Mouse (Mus musculus) olfactory bulb, adult 2 months (tissue): ENCODE measurements around the gene Nbl1.

Source experiments
- CTCF ChIP-seq: fragments of 200-500 bp; IDR thresholded peaks from 2 replicates; pipeline ENCODE4 v1.5.1; 2012; ENCODE audit warnings: low read depth, mild to moderate bottlenecking, low read length, moderate library complexity; ENCODE audit not compliant: insufficient read depth
- POLR2A ChIP-seq: fragments of 200-500 bp; IDR thresholded peaks from 2 replicates; pipeline ENCODE4 v1.6.1; 2012; ENCODE audit warnings: mild to moderate bottlenecking, low read depth, low read length, moderate library complexity; ENCODE audit not compliant: insufficient read depth

DNA sequence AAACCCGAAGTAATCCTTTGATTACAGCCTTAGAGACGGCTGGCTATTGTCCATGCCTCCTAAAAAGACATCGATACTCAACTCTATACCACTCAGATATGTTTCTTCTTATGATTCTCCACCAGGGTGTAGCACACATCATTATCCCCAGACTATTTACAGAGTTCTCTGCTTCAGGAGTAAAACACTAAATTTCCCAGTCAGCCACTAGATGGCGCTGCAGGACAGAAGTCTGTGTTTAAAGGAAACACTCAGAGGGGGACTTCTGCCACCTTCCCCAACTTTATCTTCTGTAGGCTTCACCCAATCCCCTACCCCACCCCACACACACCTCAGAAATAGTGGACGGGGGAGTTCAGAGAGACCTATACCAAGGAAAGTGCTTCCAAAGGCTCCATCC, 6.8 kb downstream of the Nbl1 start:
- TF ChIP-seq POLR2A (no peak), CTCF (0 out of 2 replicates have a peak, but pooled peaks have one; percentile 8)
